Mouse (Mus musculus): ENCODE results near the gene Rnf113a2. TPM values are rescaled to one million over a fixed set of nuclear protein-coding genes. Genes with fewer than 3 reads are reported as not detected.

Rnf113a2 gene
- polyA plus RNA-seq, 1 experiment from 2014 or later: 23.6 TPM

- no peaks in the 10 kb centered on the region for H3K27me3 ChIP-seq (replicated peaks)
- no peak overlapping the region for H3K27ac ChIP-seq
- H3K9me3 ChIP-seq: no peaks in the 10 kb centered on the region
- no peak overlapping the region for H3K4me2 ChIP-seq (replicated peaks)
- no peak for ATAC-seq
- H3K4me1 ChIP-seq (replicated peaks): no peaks in the 10 kb centered on the region
- no peaks in the 10 kb centered on the region for H3K36me3 ChIP-seq
- 65% methylated on average over 3 of the region's 3 CpGs for WGBS
- H3K9ac ChIP-seq: no peak overlapping the region
- no peak overlapping the region for H3K4me3 ChIP-seq (replicated peaks)
These were observed 7.0 kb downstream of the Rnf113a2 start for GRCm38 (mm10) chr12:84423990-84424389.

GRCm38 (mm10) chr12:84429825-84430224 lies 12.8 kb downstream of the Rnf113a2 start:
- no peak for ATAC-seq
- H3K9me3 ChIP-seq: no peaks in the 10 kb centered on the region
- no peak overlapping the region for H3K4me2 ChIP-seq (replicated peaks)
- no peaks in the 10 kb centered on the region for H3K36me3 ChIP-seq
- no peak overlapping the region for H3K4me3 ChIP-seq (replicated peaks)
- no peak overlapping the region for H3K9ac ChIP-seq
- H3K27ac ChIP-seq: no peak overlapping the region
- no peaks in the 10 kb centered on the region for H3K27me3 ChIP-seq (replicated peaks)
- no peaks in the 10 kb centered on the region for H3K4me1 ChIP-seq (replicated peaks)
- WGBS: 74% methylated on average over 2 of the region's 2 CpGs

- Histone ChIP-seq H3K9ac (no peak overlapping the region), H3K9me3 (no peaks in the 10 kb centered on the region), H3K27ac (no peak overlapping the region), H3K27me3 (replicated peaks) (no peaks in the 10 kb centered on the region), H3K36me3 (no peaks in the 10 kb centered on the region), H3K4me1 (replicated peaks) (no peaks in the 10 kb centered on the region), H3K4me3 (replicated peaks) (no peak overlapping the region), H3K4me2 (replicated peaks) (no peak overlapping the region)
- WGBS: 47% methylated on average over 2 of the region's 2 CpGs
- no peak for ATAC-seq
These were observed 21.7 kb downstream of the Rnf113a2 start for GRCm38 (mm10) chr12:84438697-84439096.

- Histone ChIP-seq H3K4me2 (replicated peaks) (no peak overlapping the region), H3K4me3 (replicated peaks) (no peak overlapping the region), H3K36me3 (no peaks in the 10 kb centered on the region), H3K9me3 (no peaks in the 10 kb centered on the region), H3K27ac (no peak overlapping the region), H3K9ac (no peak overlapping the region), H3K4me1 (replicated peaks) (no peaks in the 10 kb centered on the region), H3K27me3 (replicated peaks) (no peaks in the 10 kb centered on the region)
- WGBS: 64% methylated on average over 4 of the region's 4 CpGs
- ATAC-seq: no peak
These were observed 25.5 kb downstream of the Rnf113a2 start for GRCm38 (mm10) chr12:84442526-84442925.

GRCm38 (mm10) chr12:84447386-84447785 lies 30.4 kb downstream of the Rnf113a2 start:
- H3K27ac ChIP-seq: no peak overlapping the region
- H3K9ac ChIP-seq: no peak overlapping the region
- no peaks in the 10 kb centered on the region for H3K36me3 ChIP-seq
- no peak overlapping the region for H3K4me2 ChIP-seq (replicated peaks)
- 78% methylated on average over 1 of the region's 1 CpGs for WGBS
- peaks cover 4% of the 10 kb centered on the region; the same call in 1 of the 2 replicates for H3K4me1 ChIP-seq (replicated peaks)
- no peak overlapping the region for H3K4me3 ChIP-seq (replicated peaks)
- no peaks in the 10 kb centered on the region for H3K9me3 ChIP-seq
- ATAC-seq: no peak
- no peaks in the 10 kb centered on the region for H3K27me3 ChIP-seq (replicated peaks)

- H3K9ac ChIP-seq: no peak overlapping the region
- H3K9me3 ChIP-seq: no peaks in the 10 kb centered on the region
- no peaks in the 10 kb centered on the region for H3K27me3 ChIP-seq (replicated peaks)
- H3K4me1 ChIP-seq (replicated peaks): peaks cover 4% of the 10 kb centered on the region; the same call in 1 of the 2 replicates
- 79% methylated on average over 6 of the region's 6 CpGs for WGBS
- no peak overlapping the region for H3K4me2 ChIP-seq (replicated peaks)
- no peaks in the 10 kb centered on the region for H3K36me3 ChIP-seq
- no peak overlapping the region for H3K27ac ChIP-seq
- H3K4me3 ChIP-seq (replicated peaks): no peak overlapping the region
- ATAC-seq: no peak
These were observed 31.2 kb downstream of the Rnf113a2 start for GRCm38 (mm10) chr12:84448181-84448580.

GRCm38 (mm10) chr12:84449887-84450286 lies 32.9 kb downstream of the Rnf113a2 start:
- Histone ChIP-seq H3K4me2 (replicated peaks) (peak overlapping the region; percentile 90), H3K36me3 (no peaks in the 10 kb centered on the region), H3K4me1 (replicated peaks) (peaks cover 4% of the 10 kb centered on the region; the same call in 1 of the 2 replicates), H3K27me3 (replicated peaks) (no peaks in the 10 kb centered on the region), H3K27ac (no peak overlapping the region; the same call in 1 of the 2 replicates), H3K9ac (peak overlapping the region; percentile 66), H3K4me3 (replicated peaks) (peak overlapping the region; percentile 70), H3K9me3 (no peaks in the 10 kb centered on the region)
- ATAC-seq: no peak
- 45% methylated on average over 10 of the region's 10 CpGs for WGBS

- Histone ChIP-seq H3K9ac (peak overlapping the region; percentile 66), H3K27ac (peak overlapping the region; percentile 48; the same call in 1 of the 2 replicates), H3K27me3 (replicated peaks) (no peaks in the 10 kb centered on the region), H3K4me1 (replicated peaks) (peaks cover 4% of the 10 kb centered on the region; the same call in 1 of the 2 replicates), H3K9me3 (no peaks in the 10 kb centered on the region), H3K36me3 (no peaks in the 10 kb centered on the region), H3K4me3 (replicated peaks) (peak overlapping the region; percentile 70), H3K4me2 (replicated peaks) (peak overlapping the region; percentile 90)
- under 1% methylated on average over 6 of the region's 6 CpGs for WGBS
- ATAC-seq: peak; percentile 5; the same call in 1 of the 2 replicates
These were observed 33.3 kb downstream of the Rnf113a2 start for GRCm38 (mm10) chr12:84450351-84450717.

- Histone ChIP-seq H3K4me2 (replicated peaks) (peak within 1 kb of the TSS; percentile 91), H3K27ac (peak within 1 kb of the TSS; percentile 48; the same call in 1 of the 2 replicates), H3K9ac (peak within 1 kb of the TSS; percentile 66), H3K4me3 (replicated peaks) (peak within 1 kb of the TSS; percentile 70), H3K9me3 (no peaks in the 10 kb centered on the region), H3K4me1 (replicated peaks) (peaks cover 4% of the 10 kb centered on the region; the same call in 1 of the 2 replicates), H3K27me3 (replicated peaks) (no peaks in the 10 kb centered on the region), H3K36me3 (no peaks in the 10 kb centered on the region)
- peak; percentile 99 for ATAC-seq
- WGBS: under 1% methylated on average over 49 of the region's 49 CpGs
These were observed 34.0 kb downstream of the Rnf113a2 start, which contains the start of the genes Aldh6a1 and Lin52 for GRCm38 (mm10) chr12:84450718-84451646. Aldh6a1 (minus strand) TSS chr12:84451004. Lin52 (plus strand) TSS chr12:84451422.

- Histone ChIP-seq H3K4me3 (replicated peaks) (peak overlapping the region; percentile 70), H3K4me2 (replicated peaks) (peak overlapping the region; percentile 91), H3K4me1 (replicated peaks) (peaks cover 4% of the 10 kb centered on the region; the same call in 1 of the 2 replicates), H3K36me3 (no peaks in the 10 kb centered on the region), H3K9me3 (no peaks in the 10 kb centered on the region), H3K9ac (peak overlapping the region; percentile 60), H3K27me3 (replicated peaks) (no peaks in the 10 kb centered on the region), H3K27ac (0 out of 2 replicates have a peak overlapping the region, but pooled peaks have one; percentile 28)
- under 1% methylated on average over 11 of the region's 11 CpGs for WGBS
- no peak for ATAC-seq
These were observed 34.8 kb downstream of the Rnf113a2 start for GRCm38 (mm10) chr12:84451801-84452200.

- Histone ChIP-seq H3K36me3 (peaks cover 13% of the 10 kb centered on the region; the same call in 1 of the 2 replicates), H3K4me2 (replicated peaks) (no peak overlapping the region), H3K9me3 (no peaks in the 10 kb centered on the region), H3K27ac (no peak overlapping the region), H3K4me1 (replicated peaks) (no peaks in the 10 kb centered on the region), H3K9ac (no peak overlapping the region), H3K27me3 (replicated peaks) (no peaks in the 10 kb centered on the region), H3K4me3 (replicated peaks) (no peak overlapping the region)
- no peak for ATAC-seq
- 93% methylated on average over 3 of the region's 3 CpGs for WGBS
These were observed 39.9 kb downstream of the Rnf113a2 start for GRCm38 (mm10) chr12:84456911-84457310.

- WGBS: 83% methylated on average over 1 of the region's 1 CpGs
- peaks cover 13% of the 10 kb centered on the region; the same call in 1 of the 2 replicates for H3K36me3 ChIP-seq
These were observed 42.8 kb downstream of the Rnf113a2 start for GRCm38 (mm10) chr12:84459845-84460244.

More at GRCm38 (mm10) chr12:84459845-84460244, 42.8 kb downstream of the Rnf113a2 start:
- Histone ChIP-seq H3K4me1 (replicated peaks) (no peaks in the 10 kb centered on the region), H3K4me3 (replicated peaks) (no peak overlapping the region), H3K9ac (no peak overlapping the region), H3K27ac (no peak overlapping the region), H3K9me3 (no peaks in the 10 kb centered on the region), H3K4me2 (replicated peaks) (no peak overlapping the region), H3K27me3 (replicated peaks) (no peaks in the 10 kb centered on the region)
- no peak for ATAC-seq

Measured in intestine, embryonic 15.5 days (tissue).